Mouse (Mus musculus) liver, embryonic 15.5 days (tissue): ENCODE results near the gene Hist1h2bp. TPM values are rescaled to one million over a fixed set of nuclear protein-coding genes. Genes with fewer than 3 reads are reported as not detected.
A peak's percentile ranks its signal among the peaks of the same experiment; 100 is the strongest.
"Not testable (repeated sequence)": the region's sequence is repeated elsewhere in the genome, so short reads cannot be mapped to it uniquely, and the experiment has no call there.

Source experiments
- ATAC-seq: fragments of 200-750 bp; cut with Nextera tagmentation; 2 replicates; pipeline ENCODE4 v1.8.0; 2017; ENCODE audit warnings: moderate number of reproducible peaks, mild to moderate bottlenecking, moderate library complexity; ENCODE audit not compliant: insufficient read depth
- H3K27ac ChIP-seq: fragments of 300-500 bp; sonication (generic); replicated peaks from 2 replicates; pipeline ENCODE4 v1.5.1; 2015; ENCODE audit warnings: mild to moderate bottlenecking, inconsistent platforms
- H3K27me3 ChIP-seq: fragments of 300-500 bp; sonication (generic); 2 replicates; pipeline ENCODE4 v1.6.1; 2015; ENCODE audit warnings: mild to moderate bottlenecking, inconsistent platforms
- H3K36me3 ChIP-seq: fragments of 300-500 bp; sonication (generic); replicated peaks from 2 replicates; pipeline ENCODE4 v1.6.1; 2015; ENCODE audit warnings: moderate library complexity, mild to moderate bottlenecking, inconsistent platforms
- H3K4me1 ChIP-seq: fragments of 300-500 bp; sonication (generic); replicated peaks from 2 replicates; pipeline ENCODE4 v1.6.1; 2015; ENCODE audit warnings: inconsistent platforms
- H3K4me2 ChIP-seq: fragments of 300-500 bp; sonication (generic); 2 replicates; pipeline ENCODE4 v1.6.1; 2015; ENCODE audit warnings: moderate library complexity, mild to moderate bottlenecking, inconsistent platforms
- H3K4me3 ChIP-seq: fragments of 300-500 bp; sonication (generic); replicated peaks from 2 replicates; pipeline ENCODE4 v1.5.1; 2015; ENCODE audit warnings: mild to moderate bottlenecking, inconsistent platforms
- H3K9ac ChIP-seq: fragments of 300-500 bp; sonication (generic); 2 replicates; pipeline ENCODE4 v1.6.1; 2015; ENCODE audit warnings: moderate library complexity, mild to moderate bottlenecking, inconsistent platforms
- H3K9me3 ChIP-seq: fragments of 300-500 bp; sonication (generic); replicated peaks from 2 replicates; pipeline ENCODE4 v1.6.1; 2016; ENCODE audit warnings: inconsistent platforms
- WGBS: fragments of 180-500 bp; shearing (Covaris S2); methylation state at CpG from one replicate; pipeline ENCODE4 v1.1.7; 2015; ENCODE audit warnings: mixed read lengths; ENCODE audit not compliant: insufficient replicate concordance; 5-methylcytosine and 5-hydroxymethylcytosine counted together
- polyA plus RNA-seq: library from polyadenylated mRNA; unstranded; fragments of >200 nt; fragmentation: Nextera tagmentation; extraction: Ambion mirVana; gene quantifications from 2 replicates; pipeline ENCODE4 v1.2.1, GENCODE M21; 2015

Hist1h2bp gene
- polyA plus RNA-seq, 1 experiment from 2014 or later = 6.8 TPM

DNA sequence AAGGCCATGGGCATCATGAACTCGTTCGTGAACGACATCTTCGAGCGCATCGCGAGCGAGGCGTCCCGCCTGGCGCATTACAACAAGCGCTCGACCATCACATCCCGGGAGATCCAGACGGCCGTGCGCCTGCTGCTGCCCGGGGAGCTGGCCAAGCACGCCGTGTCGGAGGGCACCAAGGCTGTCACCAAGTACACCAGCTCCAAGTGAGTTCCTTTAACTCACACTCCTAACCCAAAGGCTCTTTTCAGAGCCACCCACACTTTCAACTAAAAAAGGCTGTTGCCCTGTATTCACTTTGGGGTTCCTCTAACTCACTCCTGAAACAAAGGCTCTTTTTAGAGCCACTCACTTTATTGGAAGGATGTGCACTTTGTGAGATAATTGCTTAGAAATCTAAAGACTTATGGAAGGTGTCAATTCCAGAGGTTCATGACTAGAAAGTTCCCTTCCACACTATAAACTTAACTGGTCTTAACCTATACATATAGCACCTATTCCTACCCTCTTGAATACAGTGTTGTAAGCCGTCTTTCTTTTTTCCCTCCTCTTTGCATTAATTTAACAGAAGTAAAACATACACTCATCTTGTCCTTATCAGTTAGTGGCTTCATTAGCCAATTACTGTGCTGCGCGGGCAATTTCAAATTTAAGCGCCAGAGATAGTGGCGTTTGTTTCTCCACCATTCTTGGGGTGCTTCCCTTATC lies 32.8 kb upstream of the Hist1h2bp start:
- under 1% methylated on average over 17 of the region's 26 CpGs for WGBS
- H3K4me3 ChIP-seq = peak overlapping the region; percentile 57
- peak overlapping the region; percentile 74 for H3K4me2 ChIP-seq
- H3K36me3 ChIP-seq, H3K9me3 ChIP-seq, H3K27me3 ChIP-seq: not testable (repeated sequence)
- peak overlapping the region; percentile 99 for H3K27ac ChIP-seq
- H3K9ac ChIP-seq = peak overlapping the region; percentile 54
- ATAC-seq = peak; percentile 26
- peaks cover 32% of the 10 kb centered on the region for H3K4me1 ChIP-seq

DNA sequence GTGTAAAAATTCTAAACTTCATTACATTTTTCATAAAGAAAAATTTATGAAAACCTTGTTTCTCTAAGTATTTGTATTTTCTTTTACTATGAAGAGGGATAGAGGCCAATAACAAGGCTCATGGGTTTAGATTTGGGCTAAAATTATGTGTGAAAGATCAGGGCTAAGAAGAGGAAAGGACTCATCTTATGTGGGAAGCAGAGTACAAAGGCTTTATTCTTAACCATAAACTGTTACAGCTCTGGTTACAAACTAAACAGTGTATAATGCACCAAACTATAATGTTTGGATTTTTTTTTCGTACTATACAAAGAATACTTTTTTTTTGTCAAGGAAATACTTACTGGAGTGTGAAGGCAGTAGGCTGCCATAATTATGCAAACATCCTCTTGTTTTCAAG lies 31.6 kb upstream of the Hist1h2bp start:
- H3K27ac ChIP-seq = peak overlapping the region; percentile 99
- no peak for ATAC-seq

DNA sequence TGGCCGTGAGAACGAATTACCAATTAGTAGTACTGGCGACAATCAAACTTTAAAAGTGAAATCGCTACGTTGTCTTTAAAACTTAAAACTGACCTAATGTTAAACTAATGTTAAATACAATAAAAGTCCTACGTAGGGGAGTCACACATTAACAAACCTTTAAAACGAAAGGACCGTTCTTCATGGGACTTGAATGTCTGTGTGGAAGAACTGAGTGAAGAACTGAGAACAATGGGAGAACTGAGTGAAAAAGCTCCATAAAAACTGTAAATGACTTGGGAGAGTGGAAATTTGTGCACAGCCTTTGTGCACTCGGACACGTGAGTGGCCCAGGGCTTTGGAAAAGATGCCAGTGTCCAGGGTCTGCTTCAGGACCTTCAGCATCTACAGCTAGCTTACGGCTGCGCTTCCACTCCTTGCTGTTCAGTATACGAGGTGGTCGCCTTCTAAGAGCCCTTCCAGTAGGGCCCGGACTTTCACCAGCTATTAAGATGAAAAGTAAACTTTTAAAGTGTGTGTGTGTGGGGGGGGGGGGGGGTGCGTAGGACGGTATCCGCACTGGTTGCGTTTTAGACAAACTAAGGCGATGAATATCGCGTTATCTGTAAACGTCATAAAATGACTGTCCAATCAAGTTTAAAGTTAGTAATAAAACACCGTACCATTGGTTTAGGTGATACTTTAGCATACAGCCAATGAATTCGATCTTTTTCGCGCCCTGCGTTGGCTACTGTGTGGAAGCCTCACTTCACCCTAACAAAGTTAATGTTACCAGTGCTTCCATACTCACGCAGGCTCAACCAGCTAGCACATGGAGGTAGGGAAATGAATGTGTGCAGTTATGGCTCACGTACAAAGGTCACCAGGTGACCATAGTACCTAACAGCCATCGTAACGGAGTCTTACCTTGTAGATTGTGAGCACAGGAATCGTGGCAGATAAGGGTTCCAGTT lies 8.2 kb upstream of the Hist1h2bp start:
- H3K4me1 ChIP-seq = peaks cover 58% of the 10 kb centered on the region

More for the DNA sequence above, 31.6 kb upstream of the Hist1h2bp start:
- WGBS = 77% methylated on average over 1 of the region's 1 CpGs
- Histone ChIP-seq H3K27me3 (no peaks in the 10 kb centered on the region), H3K36me3 (0 out of 2 replicates have a peak, but pooled peaks cover 2% of the 10 kb centered on the region), H3K9me3 (no peaks in the 10 kb centered on the region), H3K4me3 (peak overlapping the region; percentile 49), H3K4me2 (peak overlapping the region; percentile 68), H3K9ac (peak overlapping the region; percentile 48), H3K4me1 (peaks cover 30% of the 10 kb centered on the region)

DNA sequence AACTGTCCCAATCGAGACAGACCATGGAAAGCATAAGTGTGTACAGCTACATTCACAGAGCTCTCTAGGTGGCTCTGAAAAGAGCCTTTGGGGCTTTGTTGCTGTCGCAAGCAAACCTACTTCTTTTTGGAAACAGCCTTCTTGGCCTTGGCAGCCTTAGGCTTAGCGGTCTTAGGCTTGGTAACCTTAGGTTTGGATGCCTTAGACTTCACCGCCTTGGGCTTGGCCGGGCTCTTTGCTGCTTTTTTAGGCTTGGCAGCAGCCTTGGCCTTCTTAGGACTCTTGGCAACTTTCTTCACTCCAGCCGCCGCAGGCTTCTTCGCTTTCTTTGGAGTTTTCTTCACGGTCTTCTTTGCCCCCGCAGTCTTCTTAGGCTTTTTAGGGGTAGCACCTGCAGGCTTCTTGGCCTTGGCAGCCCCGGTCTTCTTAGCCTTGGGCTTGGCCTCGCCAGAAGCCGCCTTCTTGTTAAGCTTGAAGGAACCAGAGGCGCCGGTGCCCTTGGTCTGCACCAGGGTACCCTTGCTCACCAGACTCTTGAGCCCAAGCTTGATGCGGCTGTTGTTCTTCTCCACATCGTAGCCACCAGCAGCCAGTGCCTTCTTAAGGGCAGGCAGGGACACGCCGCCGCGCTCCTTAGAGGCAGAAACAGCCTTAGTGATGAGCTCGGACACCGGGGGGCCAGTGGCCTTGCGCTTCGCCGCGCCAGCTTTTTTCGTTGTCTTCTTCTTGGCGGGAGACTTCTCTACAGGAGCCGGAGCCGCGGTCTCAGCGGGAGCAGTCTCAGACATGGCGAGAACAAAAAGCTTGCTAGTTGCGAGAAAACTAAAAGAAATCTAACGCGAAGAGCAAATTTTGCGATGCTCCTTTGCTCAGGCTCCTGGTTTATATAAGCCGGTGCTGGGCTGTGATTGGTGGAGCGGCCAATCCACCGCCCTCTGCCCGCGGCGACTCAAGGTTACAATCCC lies 7.2 kb upstream of the Hist1h2bp start, which contains the start of gene Hist1h1b:
Hist1h1b (minus strand) TSS at position 859 of the 965 bp plus-strand sequence.
- peaks cover 65% of the 10 kb centered on the region for H3K4me1 ChIP-seq
- 0 out of 2 replicates have a peak, but pooled peaks cover under 1% of the 10 kb centered on the region for H3K36me3 ChIP-seq
- peak within 1 kb of the TSS; percentile 79 for H3K4me2 ChIP-seq
- no peaks in the 10 kb centered on the region for H3K9me3 ChIP-seq
- H3K27me3 ChIP-seq = no peaks in the 10 kb centered on the region
- H3K4me3 ChIP-seq = peak within 1 kb of the TSS; percentile 66
- peak; percentile 48 for ATAC-seq
- under 1% methylated on average over 44 of the region's 44 CpGs for WGBS
- H3K27ac ChIP-seq = peak within 1 kb of the TSS; percentile 100
- peak within 1 kb of the TSS; percentile 81 for H3K9ac ChIP-seq

More for the DNA sequence above, 8.2 kb upstream of the Hist1h2bp start:
- peak; percentile 65 for ATAC-seq
- Histone ChIP-seq H3K27ac (peak overlapping the region; percentile 100), H3K36me3 (peaks cover 6% of the 10 kb centered on the region), H3K4me3 (peak overlapping the region; percentile 66), H3K4me2 (peak overlapping the region; percentile 79), H3K9me3 (no peaks in the 10 kb centered on the region), H3K9ac (peak overlapping the region; percentile 81), H3K27me3 (no peaks in the 10 kb centered on the region)
- WGBS = 5% methylated on average over 33 of the region's 33 CpGs

DNA sequence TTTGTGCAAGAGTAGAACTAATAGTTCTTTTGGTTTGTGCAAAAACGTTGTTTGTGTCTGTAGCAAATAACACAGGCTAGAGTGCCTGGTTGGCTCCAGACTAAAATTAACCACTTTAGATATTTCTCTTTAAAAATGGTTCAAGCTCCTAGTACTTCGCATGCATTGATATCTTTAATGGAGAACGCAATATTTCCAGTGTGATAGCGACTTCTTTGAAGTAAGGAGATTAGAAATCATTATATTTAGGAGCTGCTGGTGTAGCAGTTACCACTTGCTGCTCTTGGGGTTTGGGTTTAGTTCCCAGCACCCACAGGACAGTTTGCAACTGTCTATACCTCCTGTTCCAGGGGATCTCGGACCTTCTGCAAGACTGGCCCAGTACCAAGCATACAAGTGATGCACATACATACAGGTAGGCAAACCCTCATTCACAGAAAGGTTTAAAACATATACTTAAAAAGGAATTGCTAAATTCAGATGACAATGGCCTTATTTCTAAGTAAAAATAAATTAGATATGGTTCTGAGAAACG lies 6.2 kb upstream of the Hist1h2bp start:
- H3K4me3 ChIP-seq = peak overlapping the region; percentile 66
- WGBS = 36% methylated on average over 6 of the region's 6 CpGs
- no peaks in the 10 kb centered on the region for H3K36me3 ChIP-seq
- peaks cover 66% of the 10 kb centered on the region for H3K4me1 ChIP-seq
- ATAC-seq = no peak
- peak overlapping the region; percentile 81 for H3K9ac ChIP-seq
- no peaks in the 10 kb centered on the region for H3K9me3 ChIP-seq
- peak overlapping the region; percentile 79 for H3K4me2 ChIP-seq
- H3K27ac ChIP-seq = peak overlapping the region; percentile 100
- no peaks in the 10 kb centered on the region for H3K27me3 ChIP-seq

DNA sequence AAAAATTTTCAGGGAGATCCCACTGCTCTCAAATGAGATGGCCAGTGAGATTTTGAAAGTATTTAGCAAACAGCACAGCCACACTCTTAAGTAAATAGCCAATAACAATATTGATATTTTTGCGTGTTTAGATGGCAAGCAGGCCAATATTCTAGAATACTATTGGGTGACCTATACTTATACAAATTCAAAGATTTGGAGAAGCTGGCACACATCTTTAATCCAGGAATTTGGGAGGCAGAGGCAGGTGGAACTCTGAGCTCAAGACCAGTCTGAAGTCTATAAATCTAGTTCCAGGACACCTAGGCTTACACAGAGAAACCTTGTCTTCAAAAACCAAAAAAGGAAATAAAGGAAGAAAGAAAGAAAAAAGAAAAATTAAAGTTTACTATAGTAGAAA lies 5.6 kb upstream of the Hist1h2bp start:
- Histone ChIP-seq H3K4me1 (peaks cover 62% of the 10 kb centered on the region), H3K9ac (no peak overlapping the region), H3K27me3 (no peaks in the 10 kb centered on the region), H3K4me3 (peak overlapping the region; percentile 32), H3K9me3 (no peaks in the 10 kb centered on the region), H3K27ac (peak overlapping the region; percentile 100), H3K4me2 (peak overlapping the region; percentile 79), H3K36me3 (no peaks in the 10 kb centered on the region)
- ATAC-seq = no peak
- 78% methylated on average over 1 of the region's 1 CpGs for WGBS

DNA sequence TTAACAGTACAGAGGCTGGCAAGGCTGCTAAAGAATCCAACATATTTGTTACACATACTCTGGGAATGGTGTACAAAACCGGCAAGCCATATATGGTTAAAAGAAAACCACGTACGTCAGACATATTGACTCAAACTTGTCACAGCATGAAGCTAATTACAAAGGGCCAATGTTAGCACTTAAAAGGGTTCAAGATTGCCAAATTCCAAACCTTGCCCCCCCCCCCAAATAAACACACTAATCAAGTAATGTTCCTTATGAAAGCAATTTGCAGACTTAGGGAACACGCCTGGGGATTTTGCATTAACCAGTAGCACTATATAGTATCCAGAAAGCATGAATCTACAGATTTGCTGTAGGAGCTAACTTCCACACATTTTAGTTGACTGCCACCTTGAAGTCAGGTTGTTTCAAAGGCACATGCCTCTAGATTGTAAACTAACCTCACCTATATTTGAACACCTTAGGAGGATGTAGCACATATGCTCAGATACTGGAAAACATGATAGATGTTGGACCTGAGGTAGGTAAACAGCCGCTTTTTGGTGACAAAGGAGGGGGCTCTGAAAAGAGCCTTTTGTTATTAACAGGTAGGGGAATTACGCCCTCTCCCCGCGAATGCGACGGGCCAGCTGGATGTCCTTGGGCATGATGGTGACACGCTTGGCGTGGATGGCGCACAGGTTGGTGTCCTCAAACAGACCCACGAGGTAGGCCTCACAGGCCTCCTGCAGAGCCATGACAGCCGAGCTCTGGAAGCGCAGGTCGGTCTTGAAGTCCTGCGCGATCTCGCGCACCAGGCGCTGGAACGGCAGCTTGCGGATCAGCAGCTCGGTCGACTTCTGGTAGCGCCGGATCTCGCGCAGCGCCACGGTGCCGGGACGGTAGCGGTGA lies 4.7 kb upstream of the Hist1h2bp start:
- not testable (repeated sequence) for H3K9me3 ChIP-seq, H3K36me3 ChIP-seq, H3K27me3 ChIP-seq
- peak; percentile 5 for ATAC-seq
- H3K4me1 ChIP-seq = peaks cover 52% of the 10 kb centered on the region
- H3K4me2 ChIP-seq = peak overlapping the region; percentile 73
- H3K4me3 ChIP-seq = peak overlapping the region; percentile 53
- H3K9ac ChIP-seq = peak overlapping the region; percentile 70
- peak overlapping the region; percentile 100 for H3K27ac ChIP-seq
- under 1% methylated on average over 21 of the region's 35 CpGs for WGBS

DNA sequence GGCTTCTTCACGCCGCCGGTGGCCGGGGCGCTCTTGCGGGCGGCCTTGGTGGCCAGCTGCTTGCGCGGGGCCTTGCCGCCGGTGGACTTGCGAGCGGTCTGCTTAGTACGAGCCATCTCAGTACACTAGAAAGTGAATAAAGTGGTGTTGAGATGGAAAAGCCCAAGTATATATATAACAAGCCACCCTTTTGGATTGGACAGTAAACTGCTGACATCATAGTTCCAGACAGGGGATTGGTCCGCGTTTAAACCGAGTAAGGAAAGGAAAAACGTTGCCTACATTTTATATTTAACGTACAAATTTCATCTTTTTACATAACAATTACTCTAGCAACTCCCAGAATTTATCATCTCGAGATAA lies 4.0 kb upstream of the Hist1h2bp start, which contains the start of gene Hist1h3i:
Hist1h3i (minus strand) TSS at position 116 of the 363 bp plus-strand sequence.
- under 1% methylated on average over 15 of the region's 20 CpGs for WGBS
- H3K27ac ChIP-seq = peak within 1 kb of the TSS; percentile 100

DNA sequence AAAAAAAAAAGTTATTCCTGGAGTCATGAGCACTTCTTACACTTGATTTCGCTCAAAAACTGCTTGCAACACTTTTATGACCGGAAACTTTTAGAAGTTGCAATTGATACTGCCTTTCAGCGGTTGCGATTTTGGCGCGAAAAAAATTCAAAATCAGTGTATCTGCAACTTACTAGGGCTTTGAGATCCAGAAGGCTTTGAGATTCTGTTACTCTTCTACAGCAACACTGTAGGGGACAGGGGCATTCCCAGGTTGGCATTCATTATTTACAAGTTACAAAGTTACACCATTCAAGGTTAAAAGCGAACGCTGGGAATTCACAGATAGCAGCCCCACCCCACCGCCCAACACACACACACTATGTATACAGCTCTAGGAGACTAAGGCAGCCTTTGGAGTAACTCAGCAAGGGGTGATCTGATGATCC lies 3.5 kb upstream of the Hist1h2bp start:
- WGBS = 2% methylated on average over 9 of the region's 9 CpGs
- H3K27ac ChIP-seq = peak overlapping the region; percentile 100
- H3K4me3 ChIP-seq = peak overlapping the region; percentile 53
- peak overlapping the region; percentile 59 for H3K9ac ChIP-seq
- H3K36me3 ChIP-seq = no peaks in the 10 kb centered on the region
- H3K27me3 ChIP-seq = no peaks in the 10 kb centered on the region
- H3K4me1 ChIP-seq = peaks cover 56% of the 10 kb centered on the region
- H3K9me3 ChIP-seq = no peaks in the 10 kb centered on the region
- peak overlapping the region; percentile 73 for H3K4me2 ChIP-seq
- ATAC-seq = no peak

More for the DNA sequence above, 4.0 kb upstream of the Hist1h2bp start, which contains the start of gene Hist1h3i:
- no peaks in the 10 kb centered on the region for H3K9me3 ChIP-seq
- peak within 1 kb of the TSS; percentile 73 for H3K4me2 ChIP-seq
- no peaks in the 10 kb centered on the region for H3K36me3 ChIP-seq
- ATAC-seq = peak; percentile 35
- H3K4me1 ChIP-seq = peaks cover 51% of the 10 kb centered on the region
- H3K27me3 ChIP-seq = no peaks in the 10 kb centered on the region
- peak within 1 kb of the TSS; percentile 53 for H3K4me3 ChIP-seq
- H3K9ac ChIP-seq = peak within 1 kb of the TSS; percentile 70
